Mouse (Mus musculus) limb, embryonic 14.5 days (tissue): ENCODE results near the gene Lhpp. TPM values are rescaled to one million over a fixed set of nuclear protein-coding genes. Genes with fewer than 3 reads are reported as not detected.

Experiments
- ATAC-seq: fragments of 200-750 bp; cut with Nextera tagmentation; 2 replicates; pipeline ENCODE4 v1.8.0; 2017; ENCODE audit warnings: low read depth, moderate number of reproducible peaks, moderate TSS enrichment; ENCODE audit not compliant: low FRiP score
- DNase-seq: peaks from one replicate; pipeline ENCODE4 v3.0.0-alpha.2; 2015; ENCODE audit warnings: low spot score
- H3K27ac ChIP-seq: fragments of 300-500 bp; sonication (generic); replicated peaks from 2 replicates; pipeline ENCODE4 v1.5.1; 2014; ENCODE audit warnings: low read depth, mild to moderate bottlenecking, low read length, moderate library complexity, mixed read lengths
- H3K27me3 ChIP-seq: fragments of 300-500 bp; sonication (generic); 2 replicates; pipeline ENCODE4 v1.6.1; 2014; ENCODE audit warnings: low read length, mixed read lengths; ENCODE audit not compliant: control insufficient read depth, insufficient read depth
- H3K36me3 ChIP-seq: fragments of 300-500 bp; sonication (generic); 2 replicates; pipeline ENCODE4 v1.6.1; 2014; ENCODE audit warnings: mild to moderate bottlenecking, low read length, moderate library complexity, mixed read lengths; ENCODE audit not compliant: control insufficient read depth, insufficient read depth
- H3K4me1 ChIP-seq: fragments of 300-500 bp; sonication (generic); 2 replicates; pipeline ENCODE4 v1.6.1; 2014; ENCODE audit warnings: antibody characterized with exemption, low read length, mixed read lengths; ENCODE audit not compliant: control insufficient read depth, insufficient read depth
- H3K4me2 ChIP-seq: fragments of 300-500 bp; sonication (generic); replicated peaks from 2 replicates; pipeline ENCODE4 v1.6.1; 2014; ENCODE audit warnings: low read depth, mild to moderate bottlenecking, low read length, moderate library complexity; ENCODE audit not compliant: severe bottlenecking
- H3K4me3 ChIP-seq: fragments of 300-500 bp; sonication (generic); replicated peaks from 2 replicates; pipeline ENCODE4 v1.5.1; 2014; ENCODE audit warnings: low read length
- H3K9ac ChIP-seq: fragments of 300-500 bp; sonication (generic); 2 replicates; pipeline ENCODE4 v1.6.1; 2014; ENCODE audit warnings: mild to moderate bottlenecking, low read depth, low read length, moderate library complexity; ENCODE audit not compliant: severe bottlenecking
- H3K9me3 ChIP-seq: fragments of 300-500 bp; sonication (generic); 2 replicates; pipeline ENCODE4 v1.6.1; 2016; ENCODE audit warnings: low read length; ENCODE audit not compliant: control insufficient read depth
- POLR2A ChIP-seq: fragments of 200-500 bp; IDR thresholded peaks from 2 replicates; pipeline ENCODE4 v1.8.0; 2012; ENCODE audit warnings: inconsistent platforms, mild to moderate bottlenecking, moderate library complexity, borderline replicate concordance; ENCODE audit not compliant: insufficient read depth, insufficient read length; ENCODE audit errors: extremely low read depth
- WGBS: fragments of 180-500 bp; shearing (Covaris S2); extraction: QIAGEN DNeasy Blood & Tissue Kit; methylation state at CpG from one replicate; pipeline ENCODE4 v1.1.7; 2014; 5-methylcytosine and 5-hydroxymethylcytosine counted together
- polyA plus RNA-seq, 2 experiments: library from polyadenylated mRNA; depleted of rRNA in 1 of 2; stranded (reverse) in 1 of 2; unstranded in 1 of 2; fragments of >200 nt; fragmentation: Nextera tagmentation in 1 of 2; extraction: Ambion mirVana in 1 of 2; gene quantifications; 2 replicates each; pipeline versions ENCODE4 v1.2.1 to v1.2.3; 2012 to 2014

The Lhpp gene
- polyA plus RNA-seq (2012; rRNA removed), result 20.9 and 21.0 TPM in 2 replicates
- 22.5 and 24.9 TPM in 2 replicates for polyA plus RNA-seq (2014; fragmentation: Nextera tagmentation; extraction: Ambion mirVana)

DNA sequence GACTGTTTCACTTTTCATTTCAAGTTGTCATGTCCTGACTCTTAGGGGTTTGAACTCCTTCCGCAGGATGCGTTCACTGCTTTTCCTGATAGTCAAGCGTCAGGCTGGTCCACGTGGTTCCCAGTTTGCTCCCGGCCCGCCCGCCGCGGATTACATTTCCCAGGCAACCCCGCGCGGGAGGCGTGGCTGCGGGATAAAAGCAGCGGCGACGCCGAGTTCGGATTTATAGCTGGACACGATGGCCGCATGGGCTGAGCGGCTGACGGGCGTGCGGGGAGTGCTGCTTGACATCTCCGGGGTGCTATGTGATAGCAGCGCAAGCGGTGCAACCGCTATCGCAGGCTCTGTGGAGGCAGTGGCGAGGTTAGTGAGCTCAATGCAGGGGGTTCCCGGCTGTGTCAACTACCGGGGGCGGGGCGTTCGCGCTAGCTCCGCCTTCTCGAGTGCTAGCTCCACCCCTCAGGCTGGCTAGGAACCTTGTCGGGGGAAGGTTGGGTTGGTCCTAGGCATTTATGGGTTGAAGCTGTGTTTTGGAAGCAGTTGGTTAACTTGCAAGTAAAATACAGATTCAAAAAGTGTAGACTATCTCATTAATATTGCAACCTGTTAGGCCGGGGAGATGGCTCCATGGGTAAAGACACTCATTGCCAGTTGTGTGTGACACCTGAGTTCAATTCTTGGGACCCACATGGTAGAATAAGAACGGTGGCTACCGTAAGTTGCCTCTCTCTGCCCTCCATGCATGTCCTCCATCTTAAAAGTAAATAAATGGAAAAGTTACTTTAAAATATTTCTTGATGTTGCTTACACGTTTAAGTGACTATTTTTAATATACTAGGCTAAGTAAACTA is at the start of gene Lhpp:
TSS of gene Lhpp (plus strand) at position 171 of the 851 bp plus-strand sequence.
- Histone ChIP-seq H3K4me1 (peaks cover 9% of the 10 kb centered on the region), H3K27ac (no peak within 1 kb of the TSS), H3K36me3 (no peaks in the 10 kb centered on the region), H3K9me3 (no peaks in the 10 kb centered on the region), H3K27me3 (no peaks in the 10 kb centered on the region), H3K4me2 (peak within 1 kb of the TSS; percentile 72), H3K4me3 (peak within 1 kb of the TSS; percentile 59), H3K9ac (peak within 1 kb of the TSS; percentile 55)
- peak; percentile 81 for DNase-seq
- TF ChIP-seq POLR2A, result peak; percentile 29; the same call in 1 of the 2 replicates
- ATAC-seq, result peak; percentile 90
- WGBS, result 8% methylated on average over 44 of the region's 44 CpGs

- no peak for ATAC-seq
- H3K27me3 ChIP-seq, result no peaks in the 10 kb centered on the region
- DNase-seq, result no peak
- H3K9ac ChIP-seq, result no peak overlapping the region
- no peak overlapping the region for H3K4me3 ChIP-seq
- no peak for TF ChIP-seq POLR2A
- 60% methylated on average over 1 of the region's 1 CpGs for WGBS
- no peaks in the 10 kb centered on the region; the same call in 1 of the 2 replicates for H3K4me1 ChIP-seq
- H3K9me3 ChIP-seq, result no peaks in the 10 kb centered on the region
- no peak overlapping the region for H3K4me2 ChIP-seq
- H3K27ac ChIP-seq, result no peak overlapping the region
- peaks cover 80% of the 10 kb centered on the region for H3K36me3 ChIP-seq
These were observed 44.6 kb upstream of the Lhpp start for GRCm38 (mm10) chr7:132565831-132566230.

- Histone ChIP-seq H3K4me3 (no peak overlapping the region), H3K4me1 (peaks cover 20% of the 10 kb centered on the region), H3K9ac (no peak overlapping the region), H3K36me3 (peaks cover 50% of the 10 kb centered on the region), H3K27me3 (no peaks in the 10 kb centered on the region), H3K4me2 (no peak overlapping the region), H3K9me3 (no peaks in the 10 kb centered on the region), H3K27ac (no peak overlapping the region)
- DNase-seq (no peak), ATAC-seq (no peak)
- TF ChIP-seq POLR2A, result no peak
- 82% methylated on average over 6 of the region's 6 CpGs for WGBS
These were observed 41.6 kb upstream of the Lhpp start for GRCm38 (mm10) chr7:132568817-132569216.

DNA sequence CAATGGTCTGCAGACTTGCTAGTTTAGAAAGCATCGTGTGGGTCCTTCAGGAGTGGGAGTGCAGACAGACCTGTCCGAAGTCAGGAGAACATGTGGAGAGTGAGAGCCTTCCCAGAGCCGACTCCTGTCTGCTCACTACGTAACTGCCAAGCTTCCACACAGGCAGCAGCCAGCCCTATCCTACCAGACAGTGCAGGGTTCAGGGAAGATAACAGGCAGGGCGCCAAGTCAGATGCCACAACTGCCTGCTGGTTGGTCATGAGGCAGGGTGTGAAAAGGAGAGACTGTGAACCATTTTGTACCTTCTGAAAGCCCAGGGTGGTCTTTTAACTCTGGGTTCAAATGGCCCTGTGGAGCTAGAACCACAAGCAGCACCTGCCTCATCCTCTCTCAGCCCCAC is 40.4 kb upstream of the Lhpp start:
- H3K9ac ChIP-seq, result no peak overlapping the region
- H3K4me3 ChIP-seq, result no peak overlapping the region
- DNase-seq (no peak), ATAC-seq (no peak)
- no peaks in the 10 kb centered on the region for H3K27me3 ChIP-seq
- peaks cover 22% of the 10 kb centered on the region for H3K4me1 ChIP-seq
- no peak for TF ChIP-seq POLR2A
- H3K4me2 ChIP-seq, result no peak overlapping the region
- 79% methylated on average over 5 of the region's 5 CpGs for WGBS
- H3K36me3 ChIP-seq, result peaks cover 39% of the 10 kb centered on the region
- H3K27ac ChIP-seq, result no peak overlapping the region
- H3K9me3 ChIP-seq, result no peaks in the 10 kb centered on the region

DNA sequence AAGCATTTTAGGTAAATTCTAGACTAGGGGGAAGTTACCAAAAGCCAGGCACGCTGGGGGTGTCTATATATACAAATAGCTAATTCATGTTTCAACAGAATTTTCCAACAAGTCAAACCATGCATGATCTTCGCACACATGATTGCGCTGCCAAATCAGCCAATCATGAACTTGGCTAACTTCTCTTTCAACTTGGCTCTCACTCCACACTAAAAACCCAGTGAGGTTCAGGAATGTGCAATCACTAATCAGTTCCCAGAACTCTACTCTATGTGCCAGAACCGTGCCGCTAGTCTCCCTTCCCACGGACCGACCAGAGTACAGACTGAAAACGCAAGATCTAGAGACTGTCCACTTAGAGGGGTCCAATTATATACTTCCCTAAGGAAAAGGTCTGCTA is 39.0 kb upstream of the Lhpp start:
- peak; percentile 64 for DNase-seq
- peak overlapping the region; percentile 61; the same call in 1 of the 2 replicates for H3K27ac ChIP-seq

More for the DNA sequence above, 39.0 kb upstream of the Lhpp start:
- TF ChIP-seq POLR2A, result no peak
- peak overlapping the region; percentile 36 for H3K4me2 ChIP-seq
- H3K9me3 ChIP-seq, result no peaks in the 10 kb centered on the region
- no peak overlapping the region for H3K4me3 ChIP-seq
- H3K4me1 ChIP-seq, result peaks cover 27% of the 10 kb centered on the region
- 63% methylated on average over 8 of the region's 8 CpGs for WGBS
- no peaks in the 10 kb centered on the region for H3K27me3 ChIP-seq
- no peak for ATAC-seq
- no peak overlapping the region for H3K9ac ChIP-seq
- peaks cover 32% of the 10 kb centered on the region for H3K36me3 ChIP-seq
